Mouse (Mus musculus) CH12.LX (cell line): ENCODE results near the gene Trp53rka. TPM values are rescaled to one million over a fixed set of nuclear protein-coding genes. Genes with fewer than 3 reads are reported as not detected.

Source experiments
- DNase-seq: peaks from one replicate; pipeline ENCODE4 v3.0.0-alpha.2; 2013; ENCODE audit errors: extremely low read depth
- H3K27ac ChIP-seq: 2 replicates; pipeline ENCODE4 v1.5.1; 2012; ENCODE audit warnings: low read depth, mild to moderate bottlenecking, control low read depth, moderate library complexity; ENCODE audit not compliant: insufficient read depth
- H3K27me3 ChIP-seq: replicated peaks from 2 replicates; pipeline ENCODE3; 2012; ENCODE audit warnings: inconsistent platforms
- H3K36me3 ChIP-seq, 2 experiments: replicated peaks in 1 of 2; 2 replicates each; pipeline versions ENCODE3 to v1.6.1; 2012; ENCODE audit warnings: inconsistent platforms in 1 of 2, low read length in 1 of 2, mild to moderate bottlenecking in 1 of 2, mixed read lengths in 1 of 2, moderate library complexity in 1 of 2; ENCODE audit not compliant: control insufficient read depth in 1 of 2, insufficient read depth in 1 of 2
- H3K4me1 ChIP-seq, 2 experiments: 2 replicates each; pipeline ENCODE4 v1.6.1; 2012; ENCODE audit warnings: inconsistent platforms in 1 of 2, moderate library complexity in 1 of 2; ENCODE audit not compliant: insufficient read depth in 2 of 2, control insufficient read depth in 1 of 2
- H3K4me2 ChIP-seq: 2 replicates; pipeline ENCODE4 v1.6.1; 2012; ENCODE audit warnings: low read depth, mild to moderate bottlenecking, control low read depth; ENCODE audit not compliant: poor library complexity, insufficient read depth, severe bottlenecking
- H3K4me3 ChIP-seq, 3 experiments: fragments of 150-350 bp in 1 of 3; sonication (generic) in 1 of 3; replicated peaks in 1 of 3; 2 replicates each; pipeline versions ENCODE3 to v1.5.1; 2011 to 2012; ENCODE audit warnings: low read depth in 2 of 3, low read length in 2 of 3, mild to moderate bottlenecking in 2 of 3, moderate library complexity in 2 of 3, control low read depth in 1 of 3, improper control_type of control experiment in 1 of 3, inconsistent platforms in 1 of 3, mixed read lengths in 1 of 3; ENCODE audit not compliant: poor library complexity in 1 of 3
- H3K79me2 ChIP-seq: replicated peaks from 2 replicates; pipeline ENCODE4 v1.6.1; 2012; ENCODE audit warnings: mild to moderate bottlenecking, moderate library complexity; ENCODE audit not compliant: control insufficient read depth, poor library complexity, insufficient read depth, severe bottlenecking; ENCODE audit errors: extremely low read depth
- H3K9ac ChIP-seq: 2 replicates; pipeline ENCODE4 v1.6.1; 2012; ENCODE audit warnings: low read depth, mild to moderate bottlenecking, control low read depth, moderate library complexity; ENCODE audit not compliant: insufficient read depth
- H3K9me3 ChIP-seq: replicated peaks from 2 replicates; pipeline ENCODE3; 2012; ENCODE audit warnings: low read length, inconsistent platforms, mixed read lengths
- BHLHE40 ChIP-seq: IDR thresholded peaks from 2 replicates; pipeline ENCODE4 v1.6.1; 2011; ENCODE audit warnings: mild to moderate bottlenecking, low read depth, low read length, improper control_type of control experiment
- CHD1 ChIP-seq: IDR thresholded peaks from 2 replicates; pipeline ENCODE4 v1.6.1; 2012; ENCODE audit warnings: low read depth, low read length, improper control_type of control experiment, inconsistent platforms
- CHD2 ChIP-seq: IDR thresholded peaks from 2 replicates; pipeline ENCODE4 v1.6.1; 2011; ENCODE audit warnings: low read length, improper control_type of control experiment
- CTCF ChIP-seq, 2 experiments: IDR thresholded peaks in 1 of 2; conservative IDR thresholded peaks in 1 of 2; 2 replicates each; pipeline ENCODE4 v1.5.1; 2011 to 2012; ENCODE audit warnings: low read depth in 2 of 2, low read length in 2 of 2, improper control_type of control experiment in 1 of 2, inconsistent platforms in 1 of 2, mild to moderate bottlenecking in 1 of 2, moderate library complexity in 1 of 2
- E2F4 ChIP-seq: IDR thresholded peaks from 2 replicates; pipeline ENCODE4 v1.6.1; 2011; ENCODE audit warnings: low read depth, low read length, improper control_type of control experiment; ENCODE audit not compliant: insufficient replicate concordance
- ELF1 ChIP-seq: IDR thresholded peaks from 2 replicates; pipeline ENCODE4 v1.6.1; 2014; ENCODE audit warnings: low read depth, mild to moderate bottlenecking, inconsistent platforms, low read length, improper control_type of control experiment
- EP300 ChIP-seq: IDR thresholded peaks from 2 replicates; pipeline ENCODE4 v1.6.1; 2011; ENCODE audit warnings: low read length, improper control_type of control experiment
- GABPA ChIP-seq: IDR thresholded peaks from 2 replicates; pipeline ENCODE4 v1.6.1; 2012; ENCODE audit warnings: low read depth, low read length, improper control_type of control experiment, inconsistent platforms; ENCODE audit not compliant: insufficient replicate concordance
- HCFC1 ChIP-seq: IDR thresholded peaks from 2 replicates; pipeline ENCODE4 v1.6.1; 2012; ENCODE audit warnings: low read depth, mild to moderate bottlenecking, inconsistent platforms, low read length, improper control_type of control experiment
- IRF4 ChIP-seq: IDR thresholded peaks from 2 replicates; pipeline ENCODE4 v1.6.1; 2014; ENCODE audit warnings: low read depth, mild to moderate bottlenecking, inconsistent platforms, low read length, improper control_type of control experiment
- KAT2A ChIP-seq: IDR thresholded peaks from 2 replicates; pipeline ENCODE4 v1.6.1; 2012; ENCODE audit warnings: low read length, improper control_type of control experiment, inconsistent platforms; ENCODE audit not compliant: insufficient replicate concordance
- MAX ChIP-seq: IDR thresholded peaks from 2 replicates; pipeline ENCODE4 v1.6.1; 2011; ENCODE audit warnings: low read length, improper control_type of control experiment
- MAZ ChIP-seq: IDR thresholded peaks from 2 replicates; pipeline ENCODE4 v1.6.1; 2012; ENCODE audit warnings: low read depth, mild to moderate bottlenecking, inconsistent platforms, low read length, improper control_type of control experiment, moderate library complexity
- MEF2A ChIP-seq: IDR thresholded peaks from 2 replicates; pipeline ENCODE4 v1.6.1; 2014; ENCODE audit warnings: low read depth, mild to moderate bottlenecking, inconsistent platforms, low read length, improper control_type of control experiment, borderline replicate concordance
- MXI1 ChIP-seq: IDR thresholded peaks from 2 replicates; pipeline ENCODE4 v1.6.1; 2011; ENCODE audit warnings: mild to moderate bottlenecking, low read depth, low read length, improper control_type of control experiment
- MYC ChIP-seq: IDR thresholded peaks from 2 replicates; pipeline ENCODE4 v1.6.1; 2011; ENCODE audit warnings: low read depth, mild to moderate bottlenecking, improper control_type of control experiment, low read length
- NELFE ChIP-seq: IDR thresholded peaks from 2 replicates; pipeline ENCODE4 v1.6.1; 2011; ENCODE audit warnings: low read depth, low read length, improper control_type of control experiment
- NRF1 ChIP-seq: IDR thresholded peaks from 2 replicates; pipeline ENCODE4 v1.6.1; 2014; ENCODE audit warnings: low read depth, mild to moderate bottlenecking, inconsistent platforms, low read length, improper control_type of control experiment, moderate library complexity
- PAX5 ChIP-seq: IDR thresholded peaks from 2 replicates; pipeline ENCODE4 v1.6.1; 2012; ENCODE audit warnings: low read length, inconsistent platforms, mixed read lengths
- POLR2A ChIP-seq: IDR thresholded peaks from 2 replicates; pipeline ENCODE4 v1.6.1; 2011; ENCODE audit warnings: low read depth, mild to moderate bottlenecking, improper control_type of control experiment, low read length
- POLR2AphosphoS2 ChIP-seq: IDR thresholded peaks from 2 replicates; pipeline ENCODE4 v1.6.1; 2011; ENCODE audit warnings: low read depth, low read length, improper control_type of control experiment
- SIN3A ChIP-seq: IDR thresholded peaks from 2 replicates; pipeline ENCODE4 v1.6.1; 2012; ENCODE audit warnings: low read length, improper control_type of control experiment, inconsistent platforms
- SMC3 ChIP-seq: IDR thresholded peaks from 2 replicates; pipeline ENCODE4 v1.6.1; 2011; ENCODE audit warnings: low read depth, low read length, improper control_type of control experiment
- TBP ChIP-seq: conservative IDR thresholded peaks from 2 replicates; pipeline ENCODE4 v1.6.1; 2011; ENCODE audit warnings: low read depth, low read length, improper control_type of control experiment
- TCF12 ChIP-seq: IDR thresholded peaks from 2 replicates; pipeline ENCODE4 v1.6.1; 2014; ENCODE audit warnings: low read depth, mild to moderate bottlenecking, inconsistent platforms, low read length, improper control_type of control experiment
- UBTF ChIP-seq: IDR thresholded peaks from 2 replicates; pipeline ENCODE4 v1.6.1; 2012; ENCODE audit warnings: low read depth, mild to moderate bottlenecking, inconsistent platforms, low read length, improper control_type of control experiment, moderate library complexity
- USF1 ChIP-seq: IDR thresholded peaks from 2 replicates; pipeline ENCODE4 v1.6.1; 2014; ENCODE audit warnings: low read depth, mild to moderate bottlenecking, inconsistent platforms, low read length, improper control_type of control experiment
- ZC3H11A ChIP-seq: IDR thresholded peaks from 2 replicates; pipeline ENCODE4 v1.6.1; 2012; ENCODE audit warnings: low read depth, mild to moderate bottlenecking, inconsistent platforms, low read length, improper control_type of control experiment
- ZMIZ1 ChIP-seq: IDR thresholded peaks from 2 replicates; pipeline ENCODE4 v1.6.1; 2012; ENCODE audit warnings: low read depth, mild to moderate bottlenecking, inconsistent platforms, low read length, improper control_type of control experiment
- ZNF384 ChIP-seq: IDR thresholded peaks from 2 replicates; pipeline ENCODE4 v1.6.1; 2012; ENCODE audit warnings: low read depth, low read length, improper control_type of control experiment, inconsistent platforms
- dilution Hi-C: fragments of 300-500 bp; cut with MboI; formaldehyde crosslinking; loops from 2 replicates; pipeline ENCODE4 v1.14.3; 2020; ENCODE audit warnings: low sequenced_read_pairs; ENCODE audit not compliant: extremely low pct_unique_long_range_greater_than_20kb, extremely low pct_ligation_motif_present
- in situ Hi-C: fragments of 300-500 bp; cut with MboI; formaldehyde crosslinking; loops from 3 replicates; pipeline ENCODE4 v1.14.3; 2019; ENCODE audit warnings: low sequenced_read_pairs, low pct_ligation_motif_present, low pct_unique_long_range_greater_than_20kb, mixed read lengths
- polyA plus RNA-seq: library from polyadenylated mRNA; unstranded; fragments of >175 nt; gene quantifications from 2 replicates; pipeline ENCODE4 v1.2.1, GENCODE M21; 2012; ENCODE audit warnings: low read depth; ENCODE audit not compliant: insufficient read length
- total RNA-seq, 2 experiments: library from RNA; depleted of rRNA; stranded (reverse); fragments of 300-350 nt in 1 of 2; fragments of >200 nt in 1 of 2; gene quantifications; 2 replicates each; pipeline ENCODE4 v1.2.3; 2012 to 2014

Gene Trp53rka
- 17.5 and 20.3 TPM in 2 replicates for total RNA-seq (2012; rRNA removed)
- 12.1 and 13.0 TPM in 2 replicates for total RNA-seq (2014; rRNA removed)
- 14.8 and 16.0 TPM in 2 replicates for polyA plus RNA-seq

DNA sequence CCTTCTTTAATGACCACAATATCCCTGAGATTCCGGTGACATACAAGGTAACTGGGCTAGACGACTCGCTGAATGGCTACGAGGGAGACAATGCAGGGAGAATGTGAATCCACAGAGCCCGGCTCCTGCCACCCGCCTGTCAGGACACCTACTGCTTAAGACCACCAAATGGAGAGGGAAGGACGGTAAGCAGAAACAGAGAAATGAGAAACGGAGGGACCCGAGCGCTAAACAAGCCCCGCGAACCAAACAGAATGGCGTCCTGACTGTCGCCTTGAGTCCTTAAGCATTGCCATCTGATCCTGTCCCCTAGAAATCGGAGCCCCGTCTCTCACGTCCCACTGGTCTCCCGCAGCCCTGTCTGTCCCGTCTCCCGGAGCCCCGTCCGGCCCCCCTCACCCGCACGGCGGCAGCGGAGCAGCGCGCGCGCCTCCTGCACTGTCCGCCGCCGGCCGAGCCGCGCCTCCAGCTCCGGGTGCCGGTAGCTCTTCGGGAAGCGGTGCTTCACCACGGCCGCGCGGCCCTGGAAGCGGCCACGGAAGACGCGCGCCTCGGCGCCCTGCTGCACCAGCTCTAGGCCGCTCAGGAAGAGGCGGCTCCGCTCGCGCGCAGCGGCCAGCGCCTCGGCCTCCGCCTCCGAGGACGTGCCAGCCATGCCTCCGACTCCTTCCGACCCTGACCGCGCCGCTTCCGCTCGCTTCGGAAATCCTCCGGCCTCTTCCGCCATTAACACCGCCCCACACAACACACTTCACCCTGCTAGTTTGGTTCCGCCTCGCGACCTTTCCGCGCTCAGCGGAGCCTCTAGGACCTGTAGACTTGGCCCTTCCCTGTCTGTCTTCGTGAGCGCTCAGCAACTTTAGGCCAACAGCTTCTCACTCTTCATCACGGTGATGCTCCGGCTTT, at the start of gene Trp53rka:
Gene Trp53rka (minus strand): TSS at position 677 of the 906 bp plus-strand sequence.
- dilution Hi-C loops: no loop called here
- H3K4me1 ChIP-seq: peaks cover 3 to 17% of the 10 kb centered on the region in 2 experiments; a peak in 3 of 4 replicates
- H3K36me3 ChIP-seq: peaks cover 15 to 30% of the 10 kb centered on the region in 2 experiments
- peak within 1 kb of the TSS; percentile 73 for H3K9ac ChIP-seq
- H3K4me3 ChIP-seq: peak within 1 kb of the TSS; percentile 64 to 85 (median 78)
- H3K27me3 ChIP-seq: peaks cover 22% of the 10 kb centered on the region
- peaks cover 5% of the 10 kb centered on the region; the same call in 1 of the 2 replicates for H3K79me2 ChIP-seq
- no peak within 1 kb of the TSS for H3K27ac ChIP-seq
- H3K4me2 ChIP-seq: peak within 1 kb of the TSS; percentile 72
- peaks cover 10% of the 10 kb centered on the region for H3K9me3 ChIP-seq
- in situ Hi-C loops: no loop called here
- peak; percentile 15; the same call in 1 of the 2 replicates for TF ChIP-seq GABPA
- TF ChIP-seq USF1: no peak
- TF ChIP-seq POLR2AphosphoS2: no peak
- 0 out of 2 replicates have a peak, but pooled peaks have one; percentile 34 for TF ChIP-seq IRF4
- TF ChIP-seq TBP: peak; percentile 88
- peak; percentile 60; the same call in 1 of the 2 replicates for TF ChIP-seq MAX
- no peak for TF ChIP-seq ZC3H11A
- TF ChIP-seq ZNF384: peak; percentile 62
- 0 out of 2 replicates have a peak, but pooled peaks have one; percentile 48 for TF ChIP-seq MEF2A
- TF ChIP-seq E2F4: no peak
- TF ChIP-seq HCFC1: peak; percentile 88
- TF ChIP-seq EP300: no peak
- TF ChIP-seq SMC3: no peak
- peak; percentile 84 for TF ChIP-seq NELFE
- TF ChIP-seq UBTF: peak; percentile 69; the same call in 1 of the 2 replicates
- TF ChIP-seq MXI1: peak; percentile 91
- peak; percentile 73 for TF ChIP-seq SIN3A
- peak; percentile 90 for TF ChIP-seq TCF12
- no peak for TF ChIP-seq CHD2
- TF ChIP-seq MYC: peak; percentile 60; the same call in 1 of the 2 replicates
- TF ChIP-seq PAX5: no peak
- TF ChIP-seq ELF1: peak; percentile 85
- peak; percentile 49; the same call in 1 of the 2 replicates for TF ChIP-seq ZMIZ1
- no peak for TF ChIP-seq CTCF (conservative IDR thresholded peaks at IDR 0.05 in 1 of 2, IDR thresholded peaks at IDR 0.05 in 1 of 2; ENCODE audit: low read depth in 2 of 2, low read length in 2 of 2)
- no peak for TF ChIP-seq BHLHE40
- TF ChIP-seq MAZ: no peak
- no peak for TF ChIP-seq CHD1
- TF ChIP-seq KAT2A: peak; percentile 84; the same call in 1 of the 2 replicates
- TF ChIP-seq POLR2A: peak; percentile 76
- TF ChIP-seq NRF1: peak; percentile 40; the same call in 1 of the 2 replicates
- peak; percentile 76 for DNase-seq
